Mouse (Mus musculus): ENCODE measurements at regions not wholly inside any gene's neighbourhood (a gene's known extent, or its start where the extent isn't known, plus 50 kb on each side); places are given as distances from the start of the nearest gene placed in this dataset.

DNA sequence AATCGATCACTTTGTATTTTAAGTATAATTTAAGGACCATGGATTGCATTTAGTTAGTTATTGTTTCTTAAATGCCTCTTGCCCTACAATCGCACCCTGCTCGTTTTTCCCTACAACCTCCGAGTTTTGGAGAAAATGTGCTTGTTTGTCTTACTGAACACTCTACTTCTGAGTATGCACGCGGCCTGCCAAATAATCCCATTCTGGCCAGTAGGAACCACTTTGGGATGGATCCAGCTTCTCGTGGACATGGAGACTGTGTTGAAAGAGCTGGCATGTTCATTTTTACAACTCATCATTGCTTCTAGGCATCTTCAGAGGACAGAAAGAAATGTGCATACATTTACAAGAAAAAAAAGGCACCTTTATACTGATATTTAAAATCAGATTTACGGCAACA, 440.5 kb upstream of the Klf12 start:
- Histone ChIP-seq H3K4me1 (ENCODE audit: control insufficient read depth, insufficient read depth, low read length) (peaks cover 4% of the 10 kb centered on the region; the same call in 1 of the 2 replicates), H3K4me3 (ENCODE audit: low read depth, low read length) (no peak overlapping the region), H3K9me3 (ENCODE audit: control insufficient read depth, low read length) (no peaks in the 10 kb centered on the region), H3K27me3 (ENCODE audit: control insufficient read depth, insufficient read depth, low read length) (no peaks in the 10 kb centered on the region), H3K4me2 (ENCODE audit: low read depth, severe bottlenecking) (no peak overlapping the region), H3K36me3 (ENCODE audit: control insufficient read depth, insufficient read depth, low read length) (no peaks in the 10 kb centered on the region), H3K9ac (ENCODE audit: low read length) (no peak overlapping the region), H3K27ac (replicated peaks; ENCODE audit: low read depth, low read length) (no peak overlapping the region)
- ATAC-seq (ENCODE audit: insufficient number of reproducible peaks, low FRiP score, low TSS enrichment, low read depth) = no peak
- DNase-seq (ENCODE audit: low spot score) = no peak
- 83% methylated on average over 8 of the region's 8 CpGs for WGBS

DNA sequence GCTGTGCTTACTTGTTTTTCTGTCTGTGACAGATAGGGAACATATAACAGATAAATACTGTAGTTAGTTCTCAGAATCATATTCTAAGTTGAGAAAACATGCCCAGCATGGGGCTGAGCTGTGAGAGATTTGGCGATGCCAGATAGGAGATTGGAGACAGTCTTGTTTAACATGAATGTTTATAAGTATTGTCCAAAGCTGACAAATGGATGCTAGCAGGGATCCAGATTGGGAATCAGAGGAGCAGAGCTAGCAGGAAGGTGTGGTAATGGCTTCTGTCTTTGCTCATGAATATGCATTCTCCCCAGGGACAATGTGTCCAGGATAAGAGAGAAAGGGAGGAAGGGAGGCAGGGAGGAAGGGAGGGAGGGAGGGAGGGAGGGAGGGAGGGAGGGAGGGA, 436.2 kb upstream of the Klf12 start:
- no peak for DNase-seq (ENCODE audit: low spot score)
- H3K4me3 ChIP-seq (ENCODE audit: low read depth, low read length) = no peak overlapping the region
- no peak for ATAC-seq (ENCODE audit: insufficient number of reproducible peaks, low FRiP score, low TSS enrichment, low read depth)

DNA sequence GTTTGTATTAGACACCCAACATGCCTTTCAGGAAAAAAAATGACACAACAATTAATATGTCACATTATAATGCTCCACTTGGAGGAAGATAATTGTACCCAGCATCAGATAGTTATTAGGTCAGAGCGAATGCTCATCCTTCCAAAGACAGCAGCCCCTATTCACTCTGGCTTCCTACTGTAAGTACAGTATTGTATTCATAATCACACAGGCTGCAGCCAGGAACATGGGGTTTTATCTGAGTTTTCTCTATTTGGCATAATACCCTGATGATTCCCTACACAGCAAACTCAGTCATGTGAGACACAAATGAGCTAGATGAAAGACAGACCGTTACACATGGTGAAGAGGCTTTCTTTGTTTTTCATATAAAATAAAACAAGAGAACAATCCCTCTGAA, 430.5 kb upstream of the Klf12 start:
- DNase-seq (ENCODE audit: low spot score) (no peak), ATAC-seq (ENCODE audit: insufficient number of reproducible peaks, low FRiP score, low TSS enrichment, low read depth) (no peak)
- Histone ChIP-seq H3K36me3 (ENCODE audit: control insufficient read depth, insufficient read depth, low read length) (no peaks in the 10 kb centered on the region), H3K4me2 (ENCODE audit: low read depth, severe bottlenecking) (no peak overlapping the region), H3K9me3 (ENCODE audit: control insufficient read depth, low read length) (0 out of 2 replicates have a peak, but pooled peaks cover 3% of the 10 kb centered on the region), H3K9ac (ENCODE audit: low read length) (no peak overlapping the region), H3K4me1 (ENCODE audit: control insufficient read depth, insufficient read depth, low read length) (no peaks in the 10 kb centered on the region), H3K27me3 (ENCODE audit: control insufficient read depth, insufficient read depth, low read length) (no peaks in the 10 kb centered on the region), H3K27ac (replicated peaks; ENCODE audit: low read depth, low read length) (no peak overlapping the region), H3K4me3 (ENCODE audit: low read depth, low read length) (no peak overlapping the region)
- 83% methylated on average over 2 of the region's 2 CpGs for WGBS

More for the DNA sequence above, 436.2 kb upstream of the Klf12 start:
- no peak overlapping the region for H3K27ac ChIP-seq (replicated peaks; ENCODE audit: low read depth, low read length)
- H3K36me3 ChIP-seq (ENCODE audit: control insufficient read depth, insufficient read depth, low read length) = no peaks in the 10 kb centered on the region
- no peak overlapping the region for H3K4me2 ChIP-seq (ENCODE audit: low read depth, severe bottlenecking)
- no peaks in the 10 kb centered on the region for H3K4me1 ChIP-seq (ENCODE audit: control insufficient read depth, insufficient read depth, low read length)
- no peak overlapping the region for H3K9ac ChIP-seq (ENCODE audit: low read length)
- WGBS = 81% methylated on average over 1 of the region's 1 CpGs
- no peaks in the 10 kb centered on the region for H3K27me3 ChIP-seq (ENCODE audit: control insufficient read depth, insufficient read depth, low read length)
- H3K9me3 ChIP-seq (ENCODE audit: control insufficient read depth, low read length) = 0 out of 2 replicates have a peak, but pooled peaks cover 3% of the 10 kb centered on the region

DNA sequence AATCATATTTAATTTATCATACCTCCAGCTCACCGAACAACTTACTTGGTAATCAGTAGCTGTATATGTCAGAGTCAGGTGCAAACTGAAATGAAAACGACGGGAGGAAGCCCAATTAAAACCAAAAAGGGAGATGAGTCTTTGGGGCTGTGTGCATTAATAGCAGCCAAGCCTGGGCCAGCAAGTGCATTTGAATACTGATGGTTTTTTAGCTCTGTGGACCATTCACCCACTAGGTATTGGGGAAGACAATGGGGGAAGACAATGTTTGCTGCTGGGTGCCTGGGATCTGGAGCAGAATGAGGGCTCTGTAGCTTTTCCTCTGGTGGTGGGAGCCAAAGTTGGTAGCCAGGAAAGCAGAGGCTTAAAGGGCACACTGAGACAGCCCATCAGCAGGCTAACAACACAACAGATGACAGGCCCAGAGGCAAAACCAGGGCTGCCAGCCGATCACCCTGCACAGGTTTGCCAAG, 429.6 kb upstream of the Klf12 start:
- ATAC-seq (ENCODE audit: insufficient number of reproducible peaks, low FRiP score, low TSS enrichment, low read depth) (no peak), DNase-seq (ENCODE audit: low spot score) (no peak)
- Histone ChIP-seq H3K27me3 (ENCODE audit: control insufficient read depth, insufficient read depth, low read length) (no peaks in the 10 kb centered on the region), H3K9me3 (ENCODE audit: control insufficient read depth, low read length) (0 out of 2 replicates have a peak, but pooled peaks cover 3% of the 10 kb centered on the region), H3K4me1 (ENCODE audit: control insufficient read depth, insufficient read depth, low read length) (no peaks in the 10 kb centered on the region), H3K27ac (replicated peaks; ENCODE audit: low read depth, low read length) (no peak overlapping the region), H3K4me2 (ENCODE audit: low read depth, severe bottlenecking) (no peak overlapping the region), H3K4me3 (ENCODE audit: low read depth, low read length) (no peak overlapping the region), H3K9ac (ENCODE audit: low read length) (no peak overlapping the region), H3K36me3 (ENCODE audit: control insufficient read depth, insufficient read depth, low read length) (no peaks in the 10 kb centered on the region)
- WGBS = 82% methylated on average over 4 of the region's 4 CpGs

DNA sequence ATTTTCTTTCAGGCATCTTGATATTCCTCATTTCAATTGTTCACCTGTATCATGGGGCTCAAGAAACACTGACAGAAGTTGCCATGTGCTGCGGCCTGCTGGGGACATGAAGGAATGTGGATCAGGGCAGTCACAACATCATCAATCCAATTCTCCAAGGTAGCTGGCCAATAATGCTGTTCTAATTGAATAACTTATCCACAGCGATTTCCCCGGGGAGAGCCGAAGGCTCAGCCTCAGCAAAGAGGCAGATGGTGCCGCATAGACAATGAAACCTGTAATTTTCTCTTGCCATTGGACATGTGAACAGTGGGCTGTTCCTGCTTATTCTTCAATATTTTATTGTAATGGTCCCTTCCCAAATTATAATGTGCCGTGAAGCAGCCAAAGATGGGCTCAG, 429.1 kb upstream of the Klf12 start:
- Histone ChIP-seq H3K4me1 (ENCODE audit: control insufficient read depth, insufficient read depth, low read length) (no peaks in the 10 kb centered on the region), H3K36me3 (ENCODE audit: control insufficient read depth, insufficient read depth, low read length) (no peaks in the 10 kb centered on the region), H3K4me3 (ENCODE audit: low read depth, low read length) (no peak overlapping the region), H3K27ac (replicated peaks; ENCODE audit: low read depth, low read length) (no peak overlapping the region), H3K27me3 (ENCODE audit: control insufficient read depth, insufficient read depth, low read length) (no peaks in the 10 kb centered on the region), H3K9me3 (ENCODE audit: control insufficient read depth, low read length) (0 out of 2 replicates have a peak, but pooled peaks cover 3% of the 10 kb centered on the region), H3K4me2 (ENCODE audit: low read depth, severe bottlenecking) (no peak overlapping the region), H3K9ac (ENCODE audit: low read length) (no peak overlapping the region)
- no peak for DNase-seq (ENCODE audit: low spot score)
- WGBS = 92% methylated on average over 6 of the region's 6 CpGs
- ATAC-seq (ENCODE audit: insufficient number of reproducible peaks, low FRiP score, low TSS enrichment, low read depth) = no peak

DNA sequence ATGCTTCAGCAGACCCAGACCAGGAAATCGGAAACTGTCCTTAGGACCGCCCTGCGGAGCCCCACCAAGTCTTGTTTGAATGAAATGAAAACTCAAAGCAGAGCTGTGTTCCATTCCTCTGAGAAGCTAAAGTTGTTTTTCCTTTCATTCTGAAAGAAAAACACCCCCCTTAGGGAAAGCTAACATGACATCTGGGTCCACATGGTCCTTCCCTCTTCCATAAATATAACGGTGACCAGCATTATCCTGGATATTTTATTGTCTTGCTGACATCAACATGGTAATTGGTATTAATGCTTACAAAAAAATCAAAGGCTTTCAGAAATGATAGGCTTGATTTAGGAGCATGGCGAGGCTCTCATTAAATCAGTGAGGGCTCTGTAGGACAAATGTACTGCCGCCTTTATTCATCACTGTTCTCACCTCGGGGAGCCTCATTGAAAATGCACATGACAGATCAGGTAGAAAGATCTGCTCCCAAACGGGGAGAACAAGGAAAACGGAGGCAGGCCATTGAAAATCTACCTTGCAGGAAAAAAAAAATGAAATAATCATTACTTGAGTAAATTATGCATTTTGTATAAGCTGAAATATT, 381.0 kb upstream of the Klf12 start:
- no peak overlapping the region for H3K4me2 ChIP-seq (ENCODE audit: low read depth, severe bottlenecking)
- no peak for ATAC-seq (ENCODE audit: insufficient number of reproducible peaks, low FRiP score, low TSS enrichment, low read depth)
- H3K36me3 ChIP-seq (ENCODE audit: control insufficient read depth, insufficient read depth, low read length) = no peaks in the 10 kb centered on the region
- H3K9me3 ChIP-seq (ENCODE audit: control insufficient read depth, low read length) = no peaks in the 10 kb centered on the region
- H3K4me3 ChIP-seq (ENCODE audit: low read depth, low read length) = no peak overlapping the region
- H3K9ac ChIP-seq (ENCODE audit: low read length) = no peak overlapping the region
- DNase-seq (ENCODE audit: low spot score) = no peak
- WGBS = 38% methylated on average over 9 of the region's 9 CpGs
- no peak overlapping the region for H3K27ac ChIP-seq (replicated peaks; ENCODE audit: low read depth, low read length)
- H3K27me3 ChIP-seq (ENCODE audit: control insufficient read depth, insufficient read depth, low read length) = no peaks in the 10 kb centered on the region
- no peaks in the 10 kb centered on the region for H3K4me1 ChIP-seq (ENCODE audit: control insufficient read depth, insufficient read depth, low read length)

DNA sequence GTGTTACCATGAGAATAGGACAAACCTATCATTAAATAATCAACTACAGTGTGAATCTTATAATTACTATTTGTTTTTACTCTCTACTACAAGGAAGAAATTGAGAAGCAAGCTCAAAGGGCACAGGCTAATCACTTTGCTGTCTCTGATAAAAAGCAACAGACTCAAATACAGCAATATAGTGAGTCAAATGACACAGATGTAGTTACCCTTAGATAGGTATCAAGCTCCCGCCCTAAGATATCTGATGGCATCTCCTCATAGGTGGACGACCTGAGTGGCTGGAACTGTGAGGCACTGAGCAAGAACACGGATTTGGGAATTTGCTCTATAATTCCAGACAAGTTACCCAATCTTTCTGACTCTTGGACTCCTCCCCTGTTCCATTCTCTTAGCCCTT, 379.7 kb upstream of the Klf12 start:
- 77% methylated on average over 3 of the region's 3 CpGs for WGBS
- no peak for ATAC-seq (ENCODE audit: insufficient number of reproducible peaks, low FRiP score, low TSS enrichment, low read depth)
- Histone ChIP-seq H3K4me3 (ENCODE audit: low read depth, low read length) (no peak overlapping the region), H3K9me3 (ENCODE audit: control insufficient read depth, low read length) (no peaks in the 10 kb centered on the region), H3K4me1 (ENCODE audit: control insufficient read depth, insufficient read depth, low read length) (no peaks in the 10 kb centered on the region), H3K27ac (replicated peaks; ENCODE audit: low read depth, low read length) (no peak overlapping the region), H3K27me3 (ENCODE audit: control insufficient read depth, insufficient read depth, low read length) (no peaks in the 10 kb centered on the region), H3K4me2 (ENCODE audit: low read depth, severe bottlenecking) (no peak overlapping the region), H3K36me3 (ENCODE audit: control insufficient read depth, insufficient read depth, low read length) (no peaks in the 10 kb centered on the region), H3K9ac (ENCODE audit: low read length) (no peak overlapping the region)
- DNase-seq (ENCODE audit: low spot score) = no peak

DNA sequence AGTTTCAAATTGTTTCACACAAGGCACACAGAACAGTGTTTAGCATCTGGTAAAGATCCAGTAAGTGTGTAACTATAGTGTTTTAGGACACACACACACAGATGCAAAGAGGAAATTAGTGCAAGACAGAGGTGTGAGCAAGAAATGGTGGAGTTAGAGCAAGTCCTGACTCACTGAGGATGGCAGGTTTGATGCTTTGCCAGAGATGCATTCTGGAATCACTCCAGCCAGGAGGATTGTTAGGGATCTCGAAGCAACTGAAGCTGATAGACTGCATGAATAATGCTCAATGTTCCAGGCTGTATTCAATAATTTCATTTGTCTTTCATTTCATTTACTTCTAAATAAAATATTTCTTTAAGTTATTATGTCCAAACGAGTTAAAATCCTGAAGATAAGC, 357.6 kb upstream of the Klf12 start:
- Histone ChIP-seq H3K4me3 (ENCODE audit: low read depth, low read length) (no peak overlapping the region), H3K9ac (ENCODE audit: low read length) (no peak overlapping the region), H3K36me3 (ENCODE audit: control insufficient read depth, insufficient read depth, low read length) (no peaks in the 10 kb centered on the region), H3K27ac (replicated peaks; ENCODE audit: low read depth, low read length) (no peak overlapping the region), H3K9me3 (ENCODE audit: control insufficient read depth, low read length) (no peaks in the 10 kb centered on the region), H3K27me3 (ENCODE audit: control insufficient read depth, insufficient read depth, low read length) (no peaks in the 10 kb centered on the region), H3K4me2 (ENCODE audit: low read depth, severe bottlenecking) (no peak overlapping the region), H3K4me1 (ENCODE audit: control insufficient read depth, insufficient read depth, low read length) (no peaks in the 10 kb centered on the region)
- DNase-seq (ENCODE audit: low spot score) = no peak
- ATAC-seq (ENCODE audit: insufficient number of reproducible peaks, low FRiP score, low TSS enrichment, low read depth) = no peak
- WGBS = 77% methylated on average over 2 of the region's 2 CpGs

DNA sequence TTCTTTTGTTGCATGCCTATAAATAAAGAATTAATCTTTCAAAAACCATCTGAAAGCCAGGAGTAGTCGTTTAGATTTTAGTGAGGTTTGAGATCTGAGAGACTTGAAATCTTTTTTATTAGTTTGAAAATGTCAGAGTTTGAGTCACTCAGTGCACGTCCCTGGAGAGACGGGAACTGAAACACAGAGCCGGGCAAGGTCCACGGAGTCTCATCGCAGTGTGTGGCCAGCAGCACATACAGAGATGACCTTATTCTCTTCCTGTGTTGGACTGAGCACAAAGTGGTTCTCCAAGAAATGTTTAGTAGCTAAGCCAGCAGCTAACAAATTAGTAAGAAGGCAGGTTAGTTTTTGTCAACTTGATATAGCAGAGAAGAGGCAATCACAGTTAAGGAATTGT, 350.0 kb upstream of the Klf12 start:
- H3K4me3 ChIP-seq (ENCODE audit: low read depth, low read length) = no peak overlapping the region
- H3K27ac ChIP-seq (replicated peaks; ENCODE audit: low read depth, low read length) = no peak overlapping the region
- no peak for ATAC-seq (ENCODE audit: insufficient number of reproducible peaks, low FRiP score, low TSS enrichment, low read depth)
- H3K9ac ChIP-seq (ENCODE audit: low read length) = no peak overlapping the region
- H3K36me3 ChIP-seq (ENCODE audit: control insufficient read depth, insufficient read depth, low read length) = no peaks in the 10 kb centered on the region
- H3K4me1 ChIP-seq (ENCODE audit: control insufficient read depth, insufficient read depth, low read length) = no peaks in the 10 kb centered on the region
- H3K27me3 ChIP-seq (ENCODE audit: control insufficient read depth, insufficient read depth, low read length) = no peaks in the 10 kb centered on the region
- 85% methylated on average over 6 of the region's 6 CpGs for WGBS
- DNase-seq (ENCODE audit: low spot score) = no peak
- no peak overlapping the region for H3K4me2 ChIP-seq (ENCODE audit: low read depth, severe bottlenecking)
- 0 out of 2 replicates have a peak, but pooled peaks cover 3% of the 10 kb centered on the region for H3K9me3 ChIP-seq (ENCODE audit: control insufficient read depth, low read length)
